Mouse (Mus musculus) frontal cortex, adult 2 months (tissue): Measurements from ENCODE around the gene Slc5a11. TPM values are rescaled to one million over a fixed set of nuclear protein-coding genes. Genes with fewer than 3 reads are reported as not detected.

Experiments
- DNase-seq, 2 experiments: peaks; one replicate each; pipeline ENCODE4 v3.0.0; 2022; ENCODE audit warnings: low spot score in 1 of 2; ENCODE audit errors: extremely low spot score in 1 of 2
- polyA plus RNA-seq: library from polyadenylated mRNA; depleted of rRNA; stranded (reverse); fragments of >200 nt; gene quantifications from 2 replicates; pipeline ENCODE4 v1.2.3, GENCODE M21; 2012

Slc5a11 gene
- polyA plus RNA-seq, 1 experiment, result 2.8 TPM

DNA sequence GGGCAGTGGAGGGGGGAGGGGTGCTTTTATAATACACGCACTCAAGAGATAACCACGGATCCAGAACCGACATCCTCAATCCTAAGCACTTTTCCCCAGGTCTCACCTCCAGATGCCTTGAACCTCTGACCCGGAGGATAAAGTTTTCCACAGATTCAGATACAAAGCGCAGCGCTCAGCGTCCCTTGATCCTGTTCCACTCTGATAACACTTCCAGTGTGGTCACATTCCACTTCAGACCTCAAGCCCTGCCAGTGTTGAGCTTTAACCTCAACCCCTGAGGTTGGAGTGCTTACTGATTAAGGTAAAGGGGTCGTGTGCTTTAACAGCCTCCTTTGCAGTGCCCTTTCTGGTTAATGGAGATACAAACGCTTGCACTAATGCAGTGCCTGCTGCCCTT, 4.7 kb upstream of the Slc5a11 start:
- DNase-seq, result no peak

DNA sequence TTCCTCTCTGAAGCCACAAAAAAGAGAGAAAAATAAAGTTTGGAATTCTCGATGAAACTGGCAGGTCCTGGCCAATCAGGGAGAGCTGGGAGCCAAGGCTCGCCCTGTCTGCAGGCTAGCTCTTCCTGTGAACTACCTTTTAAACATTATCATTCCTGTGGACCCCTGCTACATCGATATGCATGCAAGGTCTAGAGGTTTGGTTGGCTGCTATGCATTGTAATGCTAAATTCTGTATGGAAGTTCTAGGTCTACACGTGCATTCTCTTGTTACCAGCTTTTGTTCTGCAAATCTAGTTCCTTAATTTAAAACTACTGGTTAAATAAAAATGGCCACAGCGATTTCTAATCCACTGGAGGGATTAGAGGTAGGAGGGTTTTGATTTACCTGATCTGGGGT, 3.1 kb upstream of the Slc5a11 start:
- no peak for DNase-seq

DNA sequence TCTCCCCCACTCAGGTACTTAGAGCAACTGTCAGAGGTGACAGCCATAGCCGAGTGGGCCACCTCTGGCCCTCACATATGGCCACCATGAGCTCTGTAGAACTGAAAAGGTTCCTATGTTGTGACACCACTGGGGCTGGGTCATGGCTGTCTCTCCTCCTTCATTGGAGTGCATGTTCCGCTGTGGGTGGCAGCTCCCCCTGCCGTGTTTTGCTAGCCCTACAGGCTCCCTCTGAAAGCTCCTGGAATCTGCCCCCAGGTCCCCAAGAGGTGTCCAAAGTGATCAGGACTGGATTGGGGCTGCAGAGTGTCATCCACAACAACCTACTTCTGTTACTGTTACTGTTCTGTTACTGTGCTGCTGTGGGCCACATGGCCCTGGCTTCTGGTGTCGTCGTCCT, 2.3 kb upstream of the Slc5a11 start:
- DNase-seq, result no peak

DNA sequence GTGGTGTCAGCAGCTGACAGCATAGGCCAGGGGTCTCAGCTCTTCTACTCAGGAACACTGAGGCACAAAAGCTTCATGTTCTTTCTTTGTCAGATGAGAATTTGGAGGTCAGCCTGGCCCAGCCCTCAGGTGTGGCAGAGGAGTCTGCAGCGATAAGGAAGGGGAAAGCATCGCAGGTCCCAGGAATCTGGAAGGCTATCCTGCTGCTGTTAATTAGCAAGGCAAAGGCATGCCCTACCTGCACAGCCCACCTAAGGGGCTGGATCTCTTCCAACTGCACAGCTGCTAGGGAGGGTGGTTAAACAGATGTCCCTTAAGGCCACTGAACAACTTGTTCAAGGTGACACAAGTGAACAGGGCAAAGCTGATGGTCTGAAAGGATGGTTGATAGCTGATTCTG, 558 bp downstream of the Slc5a11 start:
- no peak for DNase-seq

DNA sequence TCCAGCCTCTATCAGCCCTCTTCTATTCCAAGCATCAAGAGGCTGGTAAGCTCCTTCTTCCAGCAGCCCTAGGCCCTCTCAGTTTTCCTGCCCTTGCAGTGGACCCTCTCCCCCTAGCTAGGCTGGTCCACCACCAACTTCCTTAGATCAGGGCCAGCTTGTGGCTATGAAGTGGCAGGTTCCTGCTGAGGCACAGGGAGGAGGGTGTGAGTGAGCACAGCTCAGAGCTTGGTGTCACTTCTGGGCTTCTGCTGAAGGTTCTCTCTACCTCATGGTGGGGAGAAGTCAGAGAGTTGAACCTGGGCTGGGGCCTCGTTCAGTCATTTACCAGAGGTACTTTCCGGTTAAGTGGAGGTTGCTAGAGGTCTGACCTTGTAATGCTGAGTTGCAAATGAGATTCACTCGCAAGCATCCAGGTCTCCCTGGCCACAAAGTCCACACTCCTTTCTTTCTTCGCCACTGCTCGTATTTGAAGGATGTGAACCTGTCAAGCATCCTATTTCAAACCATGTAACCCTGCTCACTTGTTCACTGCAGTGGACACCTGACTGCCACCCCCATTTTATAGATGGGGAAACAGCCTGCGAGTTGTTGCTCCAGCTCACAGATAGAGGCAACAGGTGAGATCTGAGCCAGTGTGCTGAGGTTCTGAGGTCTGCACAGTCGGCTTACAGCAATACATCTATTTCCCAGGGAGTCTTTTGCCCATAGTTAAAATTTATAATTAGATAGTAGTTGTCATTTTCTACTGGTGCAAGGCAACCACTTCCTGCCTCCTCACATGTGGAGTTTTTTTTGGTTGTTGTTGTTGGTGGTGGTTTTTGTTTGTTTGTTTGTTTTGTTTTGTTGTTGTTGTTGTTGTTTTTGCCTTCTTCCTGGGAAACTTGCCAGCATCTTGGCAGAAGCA, 3.1 kb downstream of the Slc5a11 start:
- no peak for DNase-seq

DNA sequence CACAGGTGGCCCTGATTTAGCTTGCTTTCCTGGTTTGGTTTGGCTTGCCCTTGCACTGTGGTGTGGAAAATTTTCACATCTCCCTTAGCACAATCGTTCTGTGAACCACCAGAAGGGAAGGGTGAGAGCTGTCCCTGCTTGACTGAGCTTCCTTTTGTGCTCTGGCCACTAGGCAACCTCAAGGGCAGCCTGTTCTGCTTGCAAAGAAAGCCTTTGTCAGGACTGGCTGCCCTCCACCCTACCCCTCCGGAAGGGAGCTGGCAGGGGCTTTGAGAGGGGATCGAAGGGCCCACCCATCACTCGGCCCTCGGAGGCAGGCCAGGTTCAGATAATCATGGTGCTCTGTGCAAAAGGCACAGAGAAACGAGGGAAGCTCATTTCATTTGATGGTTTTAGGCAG, 4.0 kb downstream of the Slc5a11 start:
- DNase-seq, result peak in 1 of 2 experiments; percentile 37

DNA sequence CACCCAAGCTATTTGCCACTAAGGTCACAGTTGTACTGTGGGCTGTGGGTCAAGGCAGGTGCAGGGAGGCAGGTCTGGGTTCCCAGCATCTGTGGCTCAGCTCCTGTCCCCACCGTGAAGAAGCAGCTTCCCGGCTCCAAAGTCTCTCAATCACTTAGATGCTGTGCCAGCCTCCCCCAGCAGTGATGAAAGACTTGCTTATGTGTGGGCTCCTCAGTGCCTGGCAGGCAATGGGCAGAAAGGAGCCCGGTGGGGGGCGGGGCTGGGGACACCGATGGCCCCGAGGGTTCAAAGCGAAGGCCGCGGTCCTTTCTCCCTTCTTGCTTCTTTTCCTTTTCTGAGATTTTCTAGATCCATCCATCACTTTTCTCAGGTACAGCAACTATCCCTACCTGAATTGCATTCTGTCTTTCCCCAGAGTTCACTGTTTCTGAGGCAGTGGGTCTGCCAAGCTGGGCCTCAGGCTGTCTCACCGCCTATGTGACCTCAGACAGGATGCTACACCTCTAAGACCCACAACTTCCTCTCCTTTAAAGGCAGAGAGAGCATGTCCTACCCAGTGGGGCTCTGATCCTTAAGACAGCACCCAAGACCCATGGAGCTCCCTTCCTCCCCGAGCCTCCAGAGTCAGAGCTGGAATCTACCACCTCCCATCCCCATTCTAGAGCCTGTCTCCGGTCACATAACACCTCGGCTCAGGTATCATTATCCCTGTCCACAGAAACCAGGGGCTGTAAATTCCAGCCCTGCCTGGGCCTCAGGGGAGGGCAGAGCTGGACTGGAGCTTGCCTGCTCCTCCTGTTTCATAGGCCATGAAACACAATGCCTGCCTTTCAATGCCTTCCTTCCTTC, 5.4 kb downstream of the Slc5a11 start:
- peak in 1 of 2 experiments; percentile 35 for DNase-seq

- DNase-seq, result no peak
These were observed 6.0 kb downstream of the Slc5a11 start for GRCm38 (mm10) chr7:123220633-123220942.

- no peak for DNase-seq
These were observed 9.5 kb downstream of the Slc5a11 start for GRCm38 (mm10) chr7:123224076-123224475.

GRCm38 (mm10) chr7:123225159-123225558, 10.6 kb downstream of the Slc5a11 start:
- DNase-seq, result no peak

DNA sequence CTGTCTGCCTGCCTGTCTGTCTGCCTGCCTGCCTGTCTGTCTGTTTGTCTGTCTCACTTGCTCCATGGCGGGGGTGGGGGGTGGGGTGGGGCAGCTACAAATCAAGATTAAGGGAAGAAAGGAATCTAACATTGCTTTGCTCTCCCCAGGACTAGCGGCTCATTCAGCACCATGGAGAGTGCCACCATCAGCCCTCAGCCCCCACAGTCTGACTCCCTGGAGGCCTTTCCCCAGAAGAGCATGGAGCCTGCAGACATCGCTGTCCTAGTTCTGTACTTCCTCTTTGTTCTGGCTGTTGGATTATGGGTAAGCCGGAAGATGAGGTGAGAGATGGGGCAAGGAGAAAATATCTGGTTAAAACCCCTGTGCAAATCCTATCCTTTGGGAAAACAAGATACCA, 20.9 kb downstream of the Slc5a11 start:
- DNase-seq, result no peak

DNA sequence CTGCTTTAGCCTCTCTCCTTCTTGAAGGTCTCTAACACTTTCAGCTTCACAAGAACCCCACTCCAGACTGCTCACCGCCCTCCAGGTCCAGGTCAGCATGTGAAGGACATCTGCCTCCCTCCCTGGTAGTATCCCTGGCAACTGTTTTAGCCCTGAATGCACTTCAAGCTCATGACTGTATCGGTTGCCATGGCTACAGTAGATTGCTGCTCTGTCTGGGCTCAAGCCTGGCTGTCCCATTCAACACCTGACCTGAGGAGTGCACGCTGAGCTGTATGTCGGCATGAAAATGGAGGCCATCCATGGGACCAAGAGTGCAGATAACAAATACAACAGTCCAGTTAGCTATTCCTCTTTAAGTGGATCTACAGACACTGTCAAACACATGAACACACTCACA, 24.0 kb downstream of the Slc5a11 start:
- DNase-seq, result no peak

DNA sequence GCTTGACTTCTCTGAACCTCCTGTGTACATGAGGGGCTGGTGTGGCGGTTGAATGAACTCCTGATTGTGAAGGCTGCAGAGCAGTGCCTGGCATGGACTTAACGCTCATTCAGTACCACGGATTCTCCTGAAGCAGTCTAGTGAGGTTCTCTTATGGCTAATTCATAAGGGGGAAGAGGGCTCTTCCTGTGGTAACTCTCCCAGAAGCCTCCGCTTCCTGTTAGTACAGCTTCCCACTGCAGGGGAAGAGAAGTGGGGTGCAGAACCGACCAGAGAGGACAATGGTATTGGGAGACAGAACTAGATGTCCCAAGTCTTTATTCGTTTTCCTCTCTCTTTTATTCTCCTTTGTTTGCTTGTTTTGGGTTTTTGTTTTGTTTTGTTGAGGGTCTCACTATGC, 25.5 kb downstream of the Slc5a11 start:
- DNase-seq, result no peak

DNA sequence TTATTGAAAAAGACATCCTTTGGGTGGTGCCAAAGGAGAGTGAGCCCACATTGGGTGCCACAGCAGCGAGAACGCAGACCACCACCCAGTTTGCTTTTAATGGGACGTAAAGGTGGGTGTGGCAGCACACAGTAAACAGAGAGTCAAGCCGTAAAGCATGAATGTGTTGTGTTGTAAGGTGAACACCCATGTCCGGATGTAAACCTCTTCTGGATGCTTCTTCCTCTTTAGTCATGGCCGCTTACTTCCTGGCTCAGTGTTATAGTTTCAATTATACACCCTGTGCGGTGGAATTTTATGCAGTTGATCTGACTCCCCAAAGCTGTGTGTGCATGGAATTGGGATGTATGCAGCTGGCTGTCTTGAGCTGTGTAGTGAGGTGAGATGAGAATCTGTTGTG, 27.7 kb downstream of the Slc5a11 start:
- DNase-seq, result no peak

GRCm38 (mm10) chr7:123244833-123245232, 30.3 kb downstream of the Slc5a11 start:
- no peak for DNase-seq

- DNase-seq, result no peak
These were observed 32.0 kb downstream of the Slc5a11 start for GRCm38 (mm10) chr7:123246504-123247084.

GRCm38 (mm10) chr7:123248166-123248565, 33.6 kb downstream of the Slc5a11 start:
- DNase-seq, result no peak

DNA sequence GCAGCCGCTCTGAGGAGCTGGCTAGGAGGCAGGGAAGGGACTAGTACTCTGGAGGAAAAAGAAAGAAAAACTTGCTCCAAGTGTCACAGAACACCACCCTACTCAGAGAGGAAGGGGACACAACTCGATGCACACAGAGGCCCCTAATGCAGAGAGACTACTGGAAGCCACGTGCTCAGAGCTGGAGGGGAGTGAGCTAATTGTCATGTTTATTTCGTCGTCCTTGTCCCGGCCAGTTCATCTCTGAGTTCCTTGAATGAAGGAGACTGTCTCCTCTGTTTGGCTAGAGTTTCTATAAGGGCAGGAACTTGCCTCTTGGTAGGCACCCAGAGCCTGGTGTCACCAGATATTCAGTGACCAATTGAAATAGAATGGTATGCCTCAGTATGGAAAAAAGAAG, 36.8 kb downstream of the Slc5a11 start:
- DNase-seq, result no peak

DNA sequence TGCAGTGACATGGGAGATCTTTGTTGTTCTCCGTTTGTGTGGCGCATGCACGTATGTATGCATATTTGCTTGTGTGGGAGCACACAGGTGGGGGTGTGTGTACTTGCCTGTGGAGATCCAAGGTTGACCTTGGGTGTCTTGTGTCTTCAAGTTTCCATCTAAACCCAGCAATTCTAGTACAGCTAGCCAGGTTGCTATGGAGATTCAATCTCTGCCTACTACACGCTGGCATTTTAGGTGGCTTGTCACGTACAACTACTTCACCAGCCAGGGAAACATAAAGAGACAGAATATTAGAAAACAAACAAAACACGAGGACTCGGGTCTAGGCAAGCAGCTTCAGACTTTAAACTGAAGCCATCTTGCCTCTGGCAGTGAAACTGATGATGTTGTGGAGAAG, 38.8 kb downstream of the Slc5a11 start:
- no peak for DNase-seq

DNA sequence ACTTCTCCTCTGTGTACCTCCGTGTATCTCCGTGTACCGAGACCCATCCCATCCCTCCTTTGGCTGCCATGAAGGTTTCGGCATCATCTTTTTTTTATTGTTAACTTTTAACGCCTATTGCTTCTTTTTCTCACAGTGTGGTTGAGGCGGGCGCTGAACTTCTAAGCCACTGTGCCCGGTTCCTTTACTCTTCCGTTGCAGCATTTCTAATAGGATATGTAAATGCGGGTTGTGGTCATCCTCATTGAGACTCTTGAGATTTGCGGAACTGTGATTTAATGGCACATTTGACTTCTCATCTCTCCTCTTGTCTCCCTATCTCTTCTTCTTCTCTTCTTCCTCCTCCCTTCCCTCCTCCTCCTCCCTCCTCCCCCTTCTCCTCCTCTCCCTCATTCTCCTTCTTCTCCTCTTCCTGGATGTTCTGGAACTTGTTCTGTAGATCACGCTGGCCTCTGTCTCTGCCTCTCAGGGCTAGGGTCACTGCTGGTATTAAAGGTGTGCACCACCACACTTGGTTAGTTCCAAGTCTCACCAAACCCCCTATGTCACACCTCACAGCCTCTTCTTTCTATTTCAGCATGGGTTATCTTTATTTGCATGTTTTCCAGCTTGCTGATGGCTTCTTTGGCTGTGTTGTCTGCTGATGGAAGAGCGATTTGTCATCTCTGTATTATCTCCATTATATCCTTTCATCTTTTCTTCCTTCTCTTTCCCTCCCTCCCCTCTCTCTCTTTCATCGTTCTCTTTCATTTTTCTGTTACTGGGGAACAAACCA, 39.8 kb downstream of the Slc5a11 start:
- no peak for DNase-seq

GRCm38 (mm10) chr7:123258103-123258502, 43.5 kb downstream of the Slc5a11 start:
- DNase-seq, result no peak
